Mouse (Mus musculus) cerebellum, adult 2 months (tissue): Measurements from ENCODE around the gene Magi2. TPM values are rescaled to one million over a fixed set of nuclear protein-coding genes. Genes with fewer than 3 reads are reported as not detected.
A peak's percentile ranks its signal among the peaks of the same experiment; 100 is the strongest.

Experiments
- DNase-seq, 2 experiments: peaks; one replicate each; pipeline ENCODE4 v3.0.0; 2021
- H3K27ac ChIP-seq: fragments of 200-500 bp; 2 replicates; pipeline ENCODE4 v1.5.1; 2012; ENCODE audit warnings: low read length, control low read depth, inconsistent platforms; ENCODE audit not compliant: insufficient read depth
- H3K27me3 ChIP-seq: fragments of 200-500 bp; 2 replicates; pipeline ENCODE4 v1.6.1; 2012; ENCODE audit warnings: inconsistent platforms, mild to moderate bottlenecking, low read length, moderate library complexity; ENCODE audit not compliant: control insufficient read depth, insufficient read depth
- H3K4me1 ChIP-seq: fragments of 200-500 bp; 2 replicates; pipeline ENCODE4 v1.6.1; 2011; ENCODE audit warnings: low read length; ENCODE audit not compliant: control insufficient read depth, insufficient read depth
- H3K4me3 ChIP-seq: fragments of 200-500 bp; replicated peaks from 2 replicates; pipeline ENCODE3; 2011; ENCODE audit warnings: mild to moderate bottlenecking, low read depth, low read length, control low read depth; ENCODE audit not compliant: insufficient read depth
- CTCF ChIP-seq: fragments of 200-500 bp; IDR thresholded peaks from 2 replicates; pipeline ENCODE4 v1.5.1; 2011; ENCODE audit warnings: low read depth, mild to moderate bottlenecking, control low read depth, low read length, moderate library complexity, borderline replicate concordance; ENCODE audit not compliant: insufficient read depth
- POLR2A ChIP-seq: fragments of 200-500 bp; IDR thresholded peaks from 2 replicates; pipeline ENCODE4 v1.6.1; 2011; ENCODE audit warnings: low read length, control low read depth, borderline replicate concordance; ENCODE audit not compliant: insufficient read depth
- WGBS: fragments of 180-500 bp; shearing (Covaris S2); methylation state at CpG from one replicate; pipeline ENCODE4 v1.1.7; 2018; 5-methylcytosine and 5-hydroxymethylcytosine counted together
- polyA plus RNA-seq: library from polyadenylated mRNA; depleted of rRNA; stranded (reverse); fragments of >200 nt; gene quantifications from 2 replicates; pipeline ENCODE4 v1.2.3, GENCODE M21; 2012

Gene Magi2
- polyA plus RNA-seq, 1 experiment = 30.1 TPM

GRCm38 (mm10) chr5:20109496-20109895 is 882.7 kb downstream of the Magi2 start:
- no peaks in the 10 kb centered on the region for H3K27me3 ChIP-seq
- WGBS = 8% methylated on average over 3 of the region's 3 CpGs
- no peak overlapping the region for H3K4me3 ChIP-seq
- no peak overlapping the region for H3K27ac ChIP-seq
- peak; percentile 57 to 76 for DNase-seq
- TF ChIP-seq POLR2A = no peak
- TF ChIP-seq CTCF = no peak
- peaks cover 9% of the 10 kb centered on the region for H3K4me1 ChIP-seq

DNA sequence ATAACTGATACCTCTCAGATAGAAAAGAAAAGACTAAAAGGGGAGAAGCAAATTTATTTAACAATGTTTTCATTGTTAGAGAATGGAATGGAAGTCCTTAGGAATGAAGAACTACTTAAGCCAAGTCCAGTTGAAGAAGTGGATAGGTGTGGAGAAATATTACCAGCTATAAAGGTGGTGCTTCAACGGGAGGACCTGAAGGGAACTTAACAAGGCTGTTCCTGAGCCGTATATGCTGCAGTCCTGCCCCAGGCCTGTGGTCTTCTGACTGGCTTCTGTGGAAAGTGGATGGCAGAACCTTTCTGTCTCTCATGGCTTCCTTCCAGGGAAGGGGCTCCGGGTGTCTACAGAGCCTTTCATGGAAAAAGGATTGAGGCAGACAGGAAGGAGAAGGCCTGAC is 890.3 kb downstream of the Magi2 start:
- WGBS = 79% methylated on average over 3 of the region's 3 CpGs
- no peaks in the 10 kb centered on the region for H3K4me1 ChIP-seq
- H3K27me3 ChIP-seq = no peaks in the 10 kb centered on the region
- TF ChIP-seq POLR2A = no peak
- no peak for TF ChIP-seq CTCF
- H3K4me3 ChIP-seq = no peak overlapping the region
- no peak for DNase-seq
- no peak overlapping the region for H3K27ac ChIP-seq

DNA sequence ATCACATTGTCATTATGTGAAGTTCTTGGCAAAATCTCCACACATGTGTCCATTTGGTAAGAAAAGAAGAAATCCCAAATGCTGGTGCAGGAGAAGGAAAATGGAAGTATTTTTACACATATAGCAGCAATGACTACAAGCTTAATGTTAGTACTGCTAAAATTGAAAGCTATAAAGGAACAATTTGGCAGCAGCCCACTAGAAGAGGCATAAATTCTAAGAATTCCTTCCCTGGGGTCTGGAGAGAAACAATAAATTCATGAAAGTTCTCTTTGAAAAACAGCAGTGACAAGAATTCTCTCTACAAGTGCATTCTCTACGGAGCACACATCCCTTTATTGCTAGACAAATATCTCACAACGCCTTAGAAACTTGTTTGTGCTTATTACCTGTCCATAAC is 913.4 kb downstream of the Magi2 start:
- DNase-seq = no peak
- WGBS = 68% methylated on average over 2 of the region's 2 CpGs
- H3K27ac ChIP-seq = no peak overlapping the region
- no peak for TF ChIP-seq POLR2A
- no peak for TF ChIP-seq CTCF
- no peaks in the 10 kb centered on the region for H3K27me3 ChIP-seq
- H3K4me3 ChIP-seq = no peak overlapping the region
- H3K4me1 ChIP-seq = no peaks in the 10 kb centered on the region; the same call in 1 of the 2 replicates

GRCm38 (mm10) chr5:20140662-20141444 is 914.0 kb downstream of the Magi2 start:
- no peaks in the 10 kb centered on the region; the same call in 1 of the 2 replicates for H3K4me1 ChIP-seq
- H3K27me3 ChIP-seq = no peaks in the 10 kb centered on the region
- H3K27ac ChIP-seq = no peak overlapping the region
- H3K4me3 ChIP-seq = no peak overlapping the region
- WGBS = 26% methylated on average over 10 of the region's 10 CpGs
- TF ChIP-seq POLR2A = no peak
- TF ChIP-seq CTCF = no peak
- no peak for DNase-seq

GRCm38 (mm10) chr5:20153359-20154125 is 926.7 kb downstream of the Magi2 start:
- 43% methylated on average over 3 of the region's 3 CpGs for WGBS
- H3K27ac ChIP-seq = no peak overlapping the region
- no peaks in the 10 kb centered on the region for H3K4me1 ChIP-seq
- H3K27me3 ChIP-seq = no peaks in the 10 kb centered on the region
- DNase-seq = no peak
- TF ChIP-seq CTCF (no peak), POLR2A (no peak)
- no peak overlapping the region for H3K4me3 ChIP-seq

GRCm38 (mm10) chr5:20196765-20197164 is 969.9 kb downstream of the Magi2 start:
- Histone ChIP-seq H3K27ac (no peak overlapping the region), H3K4me1 (no peaks in the 10 kb centered on the region), H3K27me3 (no peaks in the 10 kb centered on the region), H3K4me3 (no peak overlapping the region)
- no peak for TF ChIP-seq CTCF
- TF ChIP-seq POLR2A = no peak
- WGBS = 30% methylated on average over 5 of the region's 5 CpGs
- peak in 1 of 2 experiments; percentile 5 for DNase-seq

GRCm38 (mm10) chr5:20197395-20197794 is 970.6 kb downstream of the Magi2 start:
- no peak overlapping the region for H3K4me3 ChIP-seq
- no peaks in the 10 kb centered on the region for H3K4me1 ChIP-seq
- H3K27ac ChIP-seq = no peak overlapping the region
- no peak for TF ChIP-seq POLR2A
- no peak for TF ChIP-seq CTCF
- no peaks in the 10 kb centered on the region for H3K27me3 ChIP-seq
- DNase-seq = no peak
- WGBS = 75% methylated on average over 9 of the region's 9 CpGs
